Mouse (Mus musculus): ENCODE data around the gene Timm10. TPM values are rescaled to one million over a fixed set of nuclear protein-coding genes. Genes with fewer than 3 reads are reported as not detected.

Timm10 gene
- polyA plus RNA-seq, 1 experiment from 2014 or later = 64.9 TPM

DNA sequence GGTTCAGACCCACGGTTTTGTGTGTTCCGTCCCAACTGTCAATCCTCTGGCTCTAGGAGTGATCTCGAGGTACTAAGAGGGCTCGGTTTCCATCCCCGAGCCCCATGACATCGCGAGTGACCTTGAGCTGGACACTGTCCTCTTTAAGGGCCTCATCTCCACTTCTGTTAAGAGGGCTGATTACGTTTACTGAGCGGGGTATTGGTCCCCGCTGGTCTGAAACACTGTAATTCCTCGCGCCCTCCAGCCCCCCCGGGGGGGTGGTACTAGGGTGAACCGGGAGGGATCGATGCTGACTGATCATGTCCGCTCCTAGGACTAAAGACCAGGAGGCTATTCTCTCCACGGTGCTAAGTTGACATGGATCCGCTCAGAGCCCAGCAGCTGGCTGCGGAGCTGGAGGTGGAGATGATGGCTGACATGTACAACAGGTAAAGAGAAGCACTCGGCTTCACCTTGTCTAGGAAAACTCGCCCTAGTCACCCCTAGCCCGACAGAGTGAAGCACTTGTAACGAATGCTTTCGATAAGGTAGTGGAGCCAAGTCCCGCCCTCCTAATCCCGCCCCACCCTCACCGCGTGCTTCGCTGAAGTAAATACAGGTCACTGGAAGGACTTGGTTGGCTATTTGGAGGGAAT is 605 bp downstream of the Timm10 start:
- peak; percentile 37 for DNase-seq (ENCODE audit: low spot score)
- peak overlapping the region; percentile 93 for H3K4me3 ChIP-seq
- no peaks in the 10 kb centered on the region for H3K27me3 ChIP-seq (replicated peaks; ENCODE audit: low read depth, poor library complexity, severe bottlenecking)
- under 1% methylated on average over 29 of the region's 29 CpGs for WGBS
- H3K27ac ChIP-seq (replicated peaks) = peak overlapping the region; percentile 80
- H3K4me1 ChIP-seq = peaks cover 31% of the 10 kb centered on the region
- peaks cover 29% of the 10 kb centered on the region for H3K36me3 ChIP-seq (replicated peaks)
- H3K9me3 ChIP-seq = no peaks in the 10 kb centered on the region

DNA sequence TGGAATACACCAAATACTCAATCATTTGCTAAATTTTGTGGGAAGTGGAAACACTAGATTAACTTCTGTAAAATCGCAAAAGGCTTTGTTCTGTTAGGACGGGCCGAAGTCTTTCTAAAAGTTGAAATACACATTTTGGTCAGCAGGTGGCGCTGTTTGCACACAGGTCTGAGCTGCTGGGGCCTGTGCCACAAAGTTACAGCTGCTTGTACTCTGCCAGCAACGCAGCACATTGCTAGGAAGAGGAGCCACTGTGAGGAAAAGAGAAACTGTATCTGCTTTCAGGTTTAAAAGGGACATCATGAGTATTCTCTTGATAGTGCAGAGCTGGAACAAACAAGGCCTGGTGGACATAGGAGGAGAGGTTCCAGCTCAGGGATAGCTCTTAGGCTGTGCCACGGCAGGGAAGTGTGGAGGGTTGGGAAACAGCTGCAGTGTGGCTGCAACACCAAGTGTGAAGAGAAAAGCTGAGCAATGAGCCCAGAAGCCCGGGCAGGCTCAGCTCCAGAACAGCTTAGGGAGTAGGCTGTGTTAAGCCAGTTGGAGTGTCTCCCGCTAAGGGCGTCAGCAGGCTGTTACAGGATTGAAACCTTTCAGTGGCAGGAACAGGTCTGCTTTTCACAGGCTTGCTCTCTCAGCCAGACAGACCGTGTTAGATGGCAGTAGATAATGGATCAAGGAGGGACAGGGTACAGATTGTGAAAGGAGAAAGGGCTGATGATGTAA is 5.0 kb downstream of the Timm10 start:
- 39% methylated on average over 10 of the region's 10 CpGs for WGBS
- H3K4me3 ChIP-seq = no peak overlapping the region
- H3K9me3 ChIP-seq = no peaks in the 10 kb centered on the region
- peaks cover 29% of the 10 kb centered on the region for H3K36me3 ChIP-seq (replicated peaks)
- H3K27ac ChIP-seq (replicated peaks) = no peak overlapping the region
- peaks cover 5% of the 10 kb centered on the region; the same call in 1 of the 2 replicates for H3K27me3 ChIP-seq (replicated peaks; ENCODE audit: low read depth, poor library complexity, severe bottlenecking)
- H3K4me1 ChIP-seq = peaks cover 14% of the 10 kb centered on the region
- peak; percentile 85 for DNase-seq (ENCODE audit: low spot score)

DNA sequence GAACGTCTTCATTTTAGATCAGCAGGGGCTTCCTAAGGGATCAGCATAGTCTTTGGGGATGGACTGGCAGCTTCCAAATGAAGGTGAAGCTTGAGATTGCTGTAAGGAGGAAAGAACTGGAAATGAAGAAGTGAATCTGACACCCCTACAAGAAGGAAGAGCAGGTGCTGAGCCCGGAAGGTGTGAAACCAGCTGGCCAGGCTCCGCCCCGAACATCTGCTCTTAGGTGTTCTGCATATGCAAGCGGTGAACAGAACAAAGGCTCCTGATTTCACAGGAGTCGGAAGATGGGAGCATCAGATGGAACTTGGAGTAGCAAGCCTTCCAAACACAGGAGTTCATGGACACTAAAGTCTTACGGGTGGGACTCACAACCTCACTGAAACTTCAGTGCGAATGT is 10.3 kb downstream of the Timm10 start:
- DNase-seq (ENCODE audit: low spot score) = no peak
- H3K9me3 ChIP-seq = no peaks in the 10 kb centered on the region
- H3K27me3 ChIP-seq (replicated peaks; ENCODE audit: low read depth, poor library complexity, severe bottlenecking) = peaks cover 23% of the 10 kb centered on the region
- H3K27ac ChIP-seq (replicated peaks) = no peak overlapping the region
- H3K4me1 ChIP-seq = peaks cover 47% of the 10 kb centered on the region
- no peaks in the 10 kb centered on the region for H3K36me3 ChIP-seq (replicated peaks)
- 69% methylated on average over 8 of the region's 8 CpGs for WGBS
- no peak overlapping the region for H3K4me3 ChIP-seq

DNA sequence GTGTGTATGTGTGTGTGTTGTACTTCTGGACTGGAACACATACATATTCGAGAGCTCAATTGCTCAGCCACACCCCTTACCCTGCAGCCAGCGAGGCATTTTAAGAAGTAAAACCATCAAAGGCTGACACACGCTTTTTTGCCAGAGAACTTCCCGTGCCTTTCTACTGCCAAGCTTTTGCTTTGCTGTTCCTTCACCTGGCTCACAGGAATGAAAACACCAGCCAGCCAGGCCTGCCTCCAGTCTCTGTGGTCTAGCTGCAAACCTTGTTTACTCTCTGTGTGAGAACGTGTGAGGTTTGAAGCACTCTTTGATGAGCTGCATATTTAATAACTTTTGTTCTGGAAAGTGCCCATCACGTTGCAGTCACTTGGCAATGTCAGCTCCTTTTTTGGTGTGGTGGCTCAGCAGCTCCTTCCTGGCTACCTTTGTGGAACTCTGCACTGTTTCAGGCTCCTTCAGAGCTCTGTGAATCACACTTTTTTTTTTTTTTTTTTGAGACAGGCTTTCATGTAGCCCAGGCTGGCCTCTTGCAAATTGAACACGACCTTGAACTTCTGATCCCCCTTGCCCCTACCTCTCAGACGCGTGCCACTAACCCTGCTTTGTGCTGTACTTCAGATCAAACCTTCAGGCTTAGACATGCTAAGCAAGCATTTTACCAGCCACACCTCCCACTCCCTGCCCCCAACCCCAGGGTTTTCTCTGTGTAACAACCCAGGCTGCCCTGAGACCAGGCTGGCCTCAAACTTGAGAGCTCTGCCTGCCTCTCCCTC is 11.2 kb downstream of the Timm10 start:
- Histone ChIP-seq H3K9me3 (no peaks in the 10 kb centered on the region), H3K27ac (replicated peaks) (no peak overlapping the region), H3K36me3 (replicated peaks) (no peaks in the 10 kb centered on the region), H3K27me3 (replicated peaks; ENCODE audit: low read depth, poor library complexity, severe bottlenecking) (peaks cover 23% of the 10 kb centered on the region), H3K4me3 (peak overlapping the region; percentile 85), H3K4me1 (peaks cover 50% of the 10 kb centered on the region)
- DNase-seq (ENCODE audit: low spot score) = no peak
- WGBS = 32% methylated on average over 9 of the region's 9 CpGs

DNA sequence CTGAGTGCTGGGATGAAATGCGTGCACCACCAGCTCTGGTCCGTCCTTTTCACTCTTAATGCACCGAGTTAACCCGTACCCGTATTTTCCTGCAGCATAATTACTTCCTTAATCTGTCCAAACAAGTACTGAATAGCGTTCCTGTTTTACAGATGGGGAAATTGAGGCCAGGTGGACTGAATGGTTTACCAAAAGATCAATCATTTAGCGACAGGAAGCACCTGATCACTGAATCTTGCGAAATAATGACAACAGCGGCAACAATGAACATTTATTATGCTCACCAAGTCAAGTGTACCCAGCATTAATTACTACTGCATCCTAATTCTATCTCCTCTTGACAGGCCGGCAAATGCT is 11.8 kb downstream of the Timm10 start, which contains the start of gene Slc43a1:
Gene Slc43a1, plus strand, starts transcription at position 258 of the 357 bp plus-strand sequence.
- H3K9me3 ChIP-seq = no peaks in the 10 kb centered on the region
- DNase-seq (ENCODE audit: low spot score) = no peak
- peaks cover 23% of the 10 kb centered on the region for H3K27me3 ChIP-seq (replicated peaks; ENCODE audit: low read depth, poor library complexity, severe bottlenecking)
- peak within 1 kb of the TSS; percentile 85 for H3K4me3 ChIP-seq
- peaks cover 50% of the 10 kb centered on the region for H3K4me1 ChIP-seq
- WGBS = 12% methylated on average over 10 of the region's 10 CpGs
- no peaks in the 10 kb centered on the region for H3K36me3 ChIP-seq (replicated peaks)
- peak within 1 kb of the TSS; percentile 96 for H3K27ac ChIP-seq (replicated peaks)

DNA sequence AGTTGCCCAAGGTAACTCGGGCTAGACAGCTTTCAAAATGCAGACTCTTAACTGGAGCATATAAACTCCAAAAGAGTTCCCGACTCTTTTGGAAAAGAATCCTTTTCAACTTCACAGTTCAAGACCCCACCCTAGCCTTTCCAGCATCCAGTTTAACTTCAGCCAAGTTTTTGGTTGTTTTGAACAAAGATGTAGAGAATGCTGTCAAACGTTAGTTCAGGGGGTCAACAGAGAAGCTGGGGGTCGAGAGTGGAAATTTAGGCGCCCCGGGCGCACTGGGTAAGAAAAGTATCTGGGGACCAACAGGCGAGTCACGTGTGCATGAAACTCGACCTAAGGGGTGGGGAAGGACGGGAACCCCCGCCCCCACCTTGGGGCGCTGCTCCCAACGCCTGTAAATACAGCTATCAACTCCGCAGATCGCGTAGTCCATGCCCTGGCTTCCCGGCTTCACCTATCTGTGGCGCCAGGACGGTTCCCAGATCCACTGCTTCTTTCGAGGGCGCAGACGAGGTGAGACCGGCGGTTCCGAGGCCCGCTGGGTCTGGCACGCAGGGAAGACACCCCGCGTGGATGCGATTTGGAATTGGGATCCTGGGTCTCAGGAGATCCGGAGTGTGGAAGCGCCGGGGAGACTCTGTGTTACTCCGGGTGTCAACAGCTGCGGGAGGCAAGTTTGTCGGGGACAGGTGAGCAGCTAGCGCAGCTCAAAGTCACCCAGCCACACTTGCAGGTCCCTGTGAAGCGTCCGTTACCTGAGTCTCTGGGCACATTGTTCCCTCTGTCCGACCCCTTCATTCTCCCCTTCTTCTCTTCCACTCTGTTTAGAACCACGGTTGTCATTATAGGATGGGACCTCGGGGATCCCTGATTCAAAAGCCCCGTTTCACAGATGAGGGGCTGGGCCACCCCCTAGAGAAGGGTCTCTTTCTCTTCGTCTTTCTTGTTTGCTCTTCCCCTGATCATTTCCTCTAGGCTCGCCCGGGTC is 12.5 kb downstream of the Timm10 start:
- WGBS = under 1% methylated on average over 47 of the region's 47 CpGs
- H3K9me3 ChIP-seq = no peaks in the 10 kb centered on the region
- H3K4me1 ChIP-seq = peaks cover 50% of the 10 kb centered on the region
- peak overlapping the region; percentile 85 for H3K4me3 ChIP-seq
- peaks cover 23% of the 10 kb centered on the region for H3K27me3 ChIP-seq (replicated peaks; ENCODE audit: low read depth, poor library complexity, severe bottlenecking)
- peaks cover 7% of the 10 kb centered on the region; the same call in 1 of the 2 replicates for H3K36me3 ChIP-seq (replicated peaks)
- peak; percentile 75 for DNase-seq (ENCODE audit: low spot score)
- peak overlapping the region; percentile 96 for H3K27ac ChIP-seq (replicated peaks)

DNA sequence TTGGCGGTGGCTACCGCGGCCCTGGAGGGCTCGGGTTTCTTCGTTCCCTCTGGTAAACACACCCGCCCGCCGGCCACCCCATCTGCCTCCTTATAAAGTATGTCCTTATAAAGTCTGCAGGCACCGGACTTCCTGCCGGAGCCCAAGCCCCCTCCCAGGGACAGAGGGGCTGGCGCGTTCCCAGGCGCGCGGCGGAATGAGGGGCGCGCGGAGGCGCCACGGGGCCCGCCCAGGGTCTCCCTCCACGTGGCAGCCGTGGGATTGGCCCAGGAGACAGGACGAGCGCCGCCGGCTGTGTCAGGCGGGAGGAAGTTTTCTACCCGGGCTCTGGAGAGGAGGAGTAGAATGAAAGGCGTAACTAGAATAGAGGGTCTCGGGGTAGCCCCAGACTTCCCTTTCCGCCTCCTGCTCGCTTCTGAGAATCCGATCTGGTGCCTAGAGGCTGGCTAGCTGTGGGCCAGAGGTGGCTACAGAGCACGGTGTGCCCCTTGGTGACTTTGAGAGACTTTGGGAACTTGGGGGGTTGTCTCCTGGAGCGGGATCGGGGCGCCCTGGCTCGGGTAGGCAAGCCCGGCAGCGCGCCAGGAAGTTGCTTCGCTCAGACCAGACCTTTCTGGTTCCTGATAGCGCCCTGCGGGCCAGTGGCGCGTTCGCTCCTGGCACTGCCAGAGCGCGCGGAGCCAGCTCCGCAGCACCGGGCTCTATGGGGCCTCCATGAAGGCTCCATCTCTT is 13.4 kb downstream of the Timm10 start:
- H3K27ac ChIP-seq (replicated peaks) = peak overlapping the region; percentile 96
- under 1% methylated on average over 54 of the region's 54 CpGs for WGBS

DNA sequence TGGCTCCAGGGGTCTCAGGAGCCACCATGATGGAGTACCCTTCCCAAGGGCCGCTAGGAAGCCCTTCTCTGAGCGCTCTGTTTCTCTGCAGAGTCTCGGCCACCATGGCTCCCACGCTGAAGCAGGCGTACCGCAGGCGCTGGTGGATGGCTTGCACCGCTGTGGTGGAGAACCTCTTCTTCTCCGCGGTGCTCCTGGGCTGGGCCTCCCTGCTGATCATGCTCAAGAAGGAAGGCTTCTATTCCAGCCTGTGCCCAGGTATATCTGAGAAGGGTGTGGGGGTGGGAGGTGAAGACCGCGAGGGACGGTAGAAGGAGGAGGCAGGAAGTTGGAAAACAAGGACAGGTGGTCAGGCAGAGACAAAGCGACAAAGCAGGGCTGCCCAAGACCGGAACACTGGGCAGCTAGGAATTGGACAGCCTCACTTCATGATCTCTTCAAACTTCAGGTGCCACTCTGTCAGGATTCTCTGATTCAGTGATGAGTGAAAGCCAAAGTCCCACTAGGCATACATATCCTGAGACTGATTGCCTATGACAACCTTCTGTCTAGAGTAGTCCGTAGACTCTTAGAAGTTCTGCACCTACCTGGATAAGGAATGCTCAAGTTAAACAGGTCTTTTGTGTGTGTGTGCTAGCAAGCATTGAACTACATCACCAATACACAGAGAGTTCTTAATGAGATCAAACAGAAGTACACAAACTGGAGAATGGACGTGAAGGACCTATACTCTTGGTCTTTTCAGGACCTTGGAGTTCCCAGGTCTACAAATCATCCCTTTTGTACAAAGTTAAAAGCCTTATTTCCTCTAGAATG is 14.2 kb downstream of the Timm10 start:
- 7% methylated on average over 17 of the region's 17 CpGs for WGBS

More for the DNA sequence above, 13.4 kb downstream of the Timm10 start:
- peak; percentile 93 for DNase-seq (ENCODE audit: low spot score)
- Histone ChIP-seq H3K4me3 (peak overlapping the region; percentile 85), H3K27me3 (replicated peaks; ENCODE audit: low read depth, poor library complexity, severe bottlenecking) (peaks cover 23% of the 10 kb centered on the region), H3K9me3 (no peaks in the 10 kb centered on the region), H3K4me1 (peaks cover 50% of the 10 kb centered on the region), H3K36me3 (replicated peaks) (peaks cover 16% of the 10 kb centered on the region)

DNA sequence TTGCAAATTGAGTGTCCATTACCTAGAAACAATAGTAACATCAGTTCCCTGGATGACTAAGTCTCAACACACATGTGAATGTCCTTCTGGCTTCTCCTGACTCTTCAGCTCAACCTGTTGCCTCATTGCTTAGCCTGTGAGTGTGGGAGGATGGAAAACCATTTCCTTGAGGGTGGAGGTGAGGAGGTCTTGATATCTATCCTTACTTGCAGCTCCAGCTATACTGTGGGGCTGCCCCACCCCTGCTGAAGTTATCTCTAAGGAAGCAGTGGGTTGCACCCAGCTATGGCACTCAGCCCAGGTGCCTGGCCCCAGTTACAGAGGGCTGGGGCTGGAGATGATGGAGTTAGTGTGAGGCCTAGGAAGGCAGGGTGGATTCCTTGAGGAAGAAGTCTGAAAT is 15.1 kb downstream of the Timm10 start:
- Histone ChIP-seq H3K36me3 (replicated peaks) (peaks cover 33% of the 10 kb centered on the region), H3K9me3 (no peaks in the 10 kb centered on the region), H3K27ac (replicated peaks) (peak overlapping the region; percentile 96; the same call in 1 of the 2 replicates), H3K4me3 (peak overlapping the region; percentile 85), H3K27me3 (replicated peaks; ENCODE audit: low read depth, poor library complexity, severe bottlenecking) (peaks cover 18% of the 10 kb centered on the region), H3K4me1 (peaks cover 50% of the 10 kb centered on the region)
- no peak for DNase-seq (ENCODE audit: low spot score)

More for the DNA sequence above, 14.2 kb downstream of the Timm10 start:
- Histone ChIP-seq H3K27ac (replicated peaks) (peak overlapping the region; percentile 96), H3K4me1 (peaks cover 50% of the 10 kb centered on the region), H3K9me3 (no peaks in the 10 kb centered on the region), H3K4me3 (peak overlapping the region; percentile 85), H3K27me3 (replicated peaks; ENCODE audit: low read depth, poor library complexity, severe bottlenecking) (peaks cover 18% of the 10 kb centered on the region), H3K36me3 (replicated peaks) (peaks cover 24% of the 10 kb centered on the region)
- no peak for DNase-seq (ENCODE audit: low spot score)

DNA sequence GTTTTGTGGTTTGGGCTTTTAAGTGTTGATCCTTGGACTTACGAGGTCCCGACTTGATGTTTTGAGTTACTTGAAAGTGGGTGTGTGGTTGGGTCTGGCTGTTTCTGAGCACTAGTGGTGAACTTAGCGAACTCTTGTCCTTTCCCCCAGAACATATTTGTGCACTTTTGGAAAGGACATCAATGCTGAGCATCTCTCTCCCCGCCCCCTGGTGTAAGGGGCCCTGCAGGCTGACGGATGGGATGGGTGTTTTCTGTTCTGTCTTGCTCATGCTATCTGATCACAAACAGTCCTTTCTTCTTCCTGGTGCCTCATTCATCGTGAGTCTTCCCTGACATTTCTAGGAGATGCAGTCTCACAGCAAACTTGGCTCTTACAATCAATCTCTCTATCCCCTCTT is 16.9 kb downstream of the Timm10 start:
- Histone ChIP-seq H3K4me3 (no peak overlapping the region), H3K4me1 (peaks cover 36% of the 10 kb centered on the region)
- 81% methylated on average over 6 of the region's 6 CpGs for WGBS

DNA sequence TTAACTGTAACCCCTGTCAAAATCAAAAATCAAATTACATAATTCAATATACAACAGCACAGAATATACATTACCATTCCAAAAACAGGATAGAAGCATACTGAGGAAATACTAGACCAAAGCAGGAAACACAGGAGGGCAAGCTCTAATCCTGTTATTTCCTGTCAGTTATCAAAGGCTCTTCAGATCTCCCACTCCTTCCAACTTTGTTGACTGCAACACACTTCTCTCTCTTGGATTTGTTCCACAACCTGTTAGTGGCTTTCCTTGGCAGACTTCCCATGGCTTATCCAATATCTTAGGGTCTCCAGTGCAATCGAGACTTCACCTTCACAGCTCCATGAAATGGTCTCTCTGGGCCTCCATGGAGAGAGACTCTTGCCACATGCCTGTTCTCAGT is 18.4 kb downstream of the Timm10 start:
- H3K4me1 ChIP-seq = peaks cover 27% of the 10 kb centered on the region
- H3K36me3 ChIP-seq (replicated peaks) = peaks cover 66% of the 10 kb centered on the region
- H3K27ac ChIP-seq (replicated peaks) = no peak overlapping the region
- H3K4me3 ChIP-seq = no peak overlapping the region
- no peaks in the 10 kb centered on the region for H3K27me3 ChIP-seq (replicated peaks; ENCODE audit: low read depth, poor library complexity, severe bottlenecking)
- 87% methylated on average over 1 of the region's 1 CpGs for WGBS
- H3K9me3 ChIP-seq = no peaks in the 10 kb centered on the region
- DNase-seq (ENCODE audit: low spot score) = no peak

More for the DNA sequence above, 16.9 kb downstream of the Timm10 start:
- Histone ChIP-seq H3K27ac (replicated peaks) (no peak overlapping the region), H3K36me3 (replicated peaks) (peaks cover 51% of the 10 kb centered on the region), H3K9me3 (no peaks in the 10 kb centered on the region), H3K27me3 (replicated peaks; ENCODE audit: low read depth, poor library complexity, severe bottlenecking) (peaks cover 2% of the 10 kb centered on the region)
- no peak for DNase-seq (ENCODE audit: low spot score)
